Mouse (Mus musculus): ENCODE data around the gene Gm38100.

Gm38100 gene

GRCm38 (mm10) chr1:175920029-175920428, at the start of gene Gm38100:
Gm38100 (plus strand) TSS chr1:175920329.
- no peak for DNase-seq

GRCm38 (mm10) chr1:175870716-175871115, 49.4 kb upstream of the Gm38100 start:
- DNase-seq = no peak

GRCm38 (mm10) chr1:175872028-175872816, 47.9 kb upstream of the Gm38100 start:
- DNase-seq = no peak

GRCm38 (mm10) chr1:175880453-175881296, 39.5 kb upstream of the Gm38100 start, which contains the start of gene Exo1:
Exo1 (plus strand) TSS chr1:175880581.
- peak; percentile 86 for DNase-seq

DNA sequence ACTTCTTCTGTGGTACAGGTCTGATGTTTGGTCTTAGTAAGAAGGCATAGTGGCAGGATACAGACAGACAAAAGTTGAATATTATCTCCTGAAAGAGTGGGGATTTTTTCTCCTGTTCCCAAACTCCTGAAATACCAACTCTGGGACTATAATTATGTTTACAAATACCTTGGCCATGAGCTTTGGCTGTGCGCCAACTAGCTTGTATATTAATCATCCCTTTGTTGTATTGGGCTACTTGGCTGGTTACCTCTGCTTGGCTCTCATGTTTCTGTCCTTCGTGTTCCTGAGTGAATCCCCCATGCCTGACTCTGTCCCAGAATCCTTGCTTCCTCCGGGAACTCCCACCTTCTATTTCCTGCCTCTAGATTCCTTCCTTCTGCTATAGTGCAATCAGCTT, 36.7 kb upstream of the Gm38100 start:
- no peak for DNase-seq

DNA sequence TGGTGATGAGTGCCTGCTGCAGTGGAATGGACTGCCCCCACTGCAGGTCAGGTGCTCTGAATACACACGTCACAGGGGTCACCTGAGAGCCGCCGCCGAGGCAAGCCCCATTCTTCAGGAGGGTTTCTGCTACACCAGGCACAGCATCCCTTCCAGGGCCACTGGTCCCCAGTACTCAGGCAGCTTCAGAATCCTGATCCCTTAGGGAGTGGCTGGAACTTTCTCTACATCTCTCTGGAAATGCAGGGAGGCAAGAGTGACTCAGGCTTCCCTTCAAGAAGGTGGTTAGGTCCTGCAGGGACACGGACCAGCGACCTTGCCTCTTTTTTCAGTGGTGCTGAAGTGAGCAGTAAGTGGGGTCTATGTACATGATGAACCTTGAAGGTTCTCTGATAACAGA, 26.9 kb upstream of the Gm38100 start:
- DNase-seq = no peak

DNA sequence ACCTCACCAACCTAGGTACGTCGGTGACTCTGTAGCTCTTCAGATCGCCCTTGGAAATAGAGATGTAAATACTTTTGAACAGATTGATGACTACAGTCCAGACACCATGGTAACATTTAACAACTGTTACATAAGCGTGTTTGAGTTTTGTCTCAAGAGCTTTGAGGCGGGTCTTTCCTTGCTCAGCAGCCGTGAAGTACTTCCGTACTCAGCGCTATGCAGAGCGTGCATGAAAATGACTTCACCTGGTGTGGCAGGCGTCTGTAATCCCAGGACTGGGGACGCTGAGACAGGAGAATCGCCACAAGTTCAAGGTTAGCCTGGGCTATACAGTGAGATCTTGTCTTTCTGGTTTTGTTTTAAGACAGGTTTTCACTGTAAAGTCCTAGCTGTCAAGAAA, 26.4 kb upstream of the Gm38100 start:
- DNase-seq = no peak

DNA sequence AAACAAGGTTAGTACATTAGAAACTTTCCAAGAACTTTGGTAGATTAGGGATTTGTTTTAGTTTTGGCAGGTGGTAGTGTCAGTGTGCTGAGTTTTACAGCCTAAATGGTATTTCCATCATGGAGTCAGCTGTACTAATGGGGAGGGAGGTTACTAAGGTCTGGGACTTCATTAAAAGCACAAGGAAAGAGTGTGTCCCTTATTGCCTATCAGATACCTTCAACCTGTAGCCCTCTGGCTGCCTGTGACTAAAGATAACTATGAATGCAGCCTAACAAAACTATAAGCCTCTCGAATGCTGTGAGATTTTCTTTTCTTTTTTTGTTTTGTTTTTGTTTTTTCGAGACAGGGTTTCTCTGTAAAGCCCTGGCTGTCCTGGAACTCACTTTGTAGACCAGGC, 8.9 kb upstream of the Gm38100 start:
- no peak for DNase-seq

DNA sequence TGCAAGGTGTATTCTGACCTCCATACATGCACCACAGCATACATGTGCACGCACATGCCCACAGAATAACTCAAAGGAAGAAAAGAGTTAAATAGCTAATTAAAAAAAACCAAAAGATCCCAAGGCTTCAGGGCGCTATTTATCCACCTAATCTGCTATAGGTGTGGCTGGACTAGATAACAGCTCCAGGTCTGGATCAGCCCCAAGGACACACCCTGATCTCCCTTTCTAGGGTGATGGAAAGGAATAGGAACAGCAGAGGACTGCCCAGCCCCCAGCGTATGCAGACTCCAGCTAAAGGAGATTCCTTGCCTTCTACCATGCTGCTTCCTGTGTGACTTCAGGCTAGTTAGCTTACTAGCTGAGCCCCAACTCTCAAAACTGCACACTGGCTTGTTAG, 8.1 kb upstream of the Gm38100 start:
- DNase-seq = no peak

DNA sequence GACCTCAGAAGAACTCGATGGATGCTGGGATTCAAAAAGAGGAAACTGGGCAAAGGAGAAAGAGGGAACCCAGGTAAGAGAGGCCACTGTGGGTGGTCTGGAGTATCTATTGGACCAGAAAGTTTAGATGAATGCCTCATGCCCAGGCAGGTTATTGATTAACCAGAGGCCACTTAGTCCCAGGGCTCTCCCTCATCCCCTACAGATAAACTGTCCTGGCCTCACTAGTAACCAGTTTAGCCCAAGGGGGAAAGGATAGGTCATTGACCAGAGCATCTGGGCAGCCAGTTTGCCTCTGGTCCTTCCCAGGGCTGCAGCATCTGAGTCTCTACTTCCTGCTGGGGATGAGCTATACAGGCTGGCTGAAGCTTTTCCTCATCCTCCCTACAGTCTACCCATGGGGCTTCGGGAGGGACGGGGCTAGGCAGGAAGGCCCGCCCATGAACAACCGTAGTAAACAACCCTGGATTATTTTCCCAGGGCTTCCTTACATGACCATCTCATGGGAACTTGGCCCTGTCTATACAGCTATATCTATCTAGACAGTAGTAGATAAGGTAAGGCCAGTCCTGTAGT, 6.3 kb upstream of the Gm38100 start:
- DNase-seq = no peak

- no peak for DNase-seq
Observed at GRCm38 (mm10) chr1:175921091-175921490, 962 bp downstream of the Gm38100 start.

GRCm38 (mm10) chr1:175923848-175924787, 4.0 kb downstream of the Gm38100 start:
- peak; percentile 17 for DNase-seq

DNA sequence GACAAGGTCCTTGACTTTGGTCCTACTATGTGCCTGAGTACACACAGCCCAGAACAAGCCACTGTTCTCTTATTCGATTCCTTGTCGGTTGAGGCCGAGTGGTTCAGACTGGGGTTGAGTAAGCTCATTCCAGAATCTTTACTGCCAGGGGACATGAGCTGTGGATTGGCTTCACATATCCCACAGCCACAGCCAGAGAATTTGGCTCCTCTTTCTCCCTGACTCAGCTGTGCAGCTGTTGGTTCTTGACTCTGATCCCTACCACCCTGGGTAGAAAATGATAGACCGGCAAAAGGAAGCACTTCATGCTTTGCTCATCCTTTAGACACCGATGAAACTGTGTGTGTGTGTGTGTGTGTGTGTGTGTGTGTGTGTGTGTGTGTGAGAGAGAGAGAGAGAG, 11.3 kb downstream of the Gm38100 start:
- DNase-seq = no peak

GRCm38 (mm10) chr1:175936282-175936737, 16.2 kb downstream of the Gm38100 start:
- peak; percentile 33 for DNase-seq

- DNase-seq = no peak
Observed at GRCm38 (mm10) chr1:175938731-175939130, 18.6 kb downstream of the Gm38100 start.

- no peak for DNase-seq
Observed at GRCm38 (mm10) chr1:175943168-175943567, 23.0 kb downstream of the Gm38100 start.

DNA sequence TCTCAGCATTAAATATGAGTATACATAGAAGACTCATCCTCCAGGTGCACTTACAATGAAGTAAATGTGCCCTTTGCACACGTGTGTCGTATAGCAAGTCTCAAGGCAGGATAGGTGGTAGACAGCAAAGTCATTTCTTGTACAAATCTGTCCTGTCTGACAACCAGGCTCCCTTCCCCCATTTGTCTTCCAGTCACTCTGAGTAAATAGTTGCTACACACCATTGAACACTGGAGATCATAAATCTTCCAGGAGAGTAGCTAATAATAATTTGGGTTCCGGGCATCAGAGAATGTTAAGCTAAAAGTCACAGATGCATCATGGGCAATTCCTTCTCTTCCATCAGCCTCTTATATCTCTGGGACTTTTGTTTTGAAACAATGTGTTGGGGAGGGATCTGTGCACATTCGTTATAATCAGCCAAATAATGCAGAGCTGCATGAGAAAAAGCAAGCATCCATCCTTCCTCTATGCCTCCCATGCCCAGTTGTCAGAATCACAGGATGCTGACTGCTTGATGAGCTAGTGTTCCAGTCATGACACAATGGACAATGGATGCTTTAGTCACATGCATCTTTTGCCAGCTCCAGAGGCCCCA, 26.7 kb downstream of the Gm38100 start:
- DNase-seq = no peak

DNA sequence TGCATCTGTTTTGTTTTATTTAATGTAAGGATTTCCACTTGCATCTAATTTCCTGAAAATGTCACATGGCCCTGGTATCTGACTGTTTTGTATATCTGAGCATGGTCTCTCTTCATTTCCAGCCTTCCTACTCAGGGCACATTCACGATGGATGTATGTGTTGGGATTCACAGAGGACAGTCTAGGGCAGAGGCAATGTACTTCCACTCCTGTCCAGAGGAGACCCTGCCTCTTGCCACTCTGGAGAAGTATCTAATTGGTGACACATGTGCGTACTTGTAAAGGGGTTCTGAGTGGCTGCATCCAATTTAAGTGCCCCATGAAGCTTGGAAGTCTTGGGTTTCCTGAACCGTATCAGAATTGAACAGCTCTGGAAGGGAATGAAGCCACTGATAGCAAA, 30.3 kb downstream of the Gm38100 start:
- no peak for DNase-seq

- DNase-seq = no peak
Observed at GRCm38 (mm10) chr1:175950851-175951250, 30.7 kb downstream of the Gm38100 start.

GRCm38 (mm10) chr1:175961786-175962185, 41.7 kb downstream of the Gm38100 start:
- no peak for DNase-seq

GRCm38 (mm10) chr1:175967004-175967745, 47.0 kb downstream of the Gm38100 start:
- no peak for DNase-seq
